In genomic region chr8:47218021-47218420, GRCm38 (mm10) we compare ENCODE assay signal across 9 mouse cellular contexts.
A peak's percentile ranks its signal among the peaks of the same experiment; 100 is the strongest.
DNase-seq lines count a peak whose midpoint lies in the region; ATAC-seq lines count a peak whose summit lies in the region.
"Had no signal": no experiment of that assay in that cellular context is flagged by ENCODE, and none has a peak within 500 bp of the region (broad histone marks: within the 10 kb centered on the region; RNA-seq: fewer than 3 reads in every experiment).

No protein-coding gene starts in this region.

- H3K4me3 ChIP-seq in heart, embryonic 12.5 days: no peak overlapping the region
- H3K4me3 ChIP-seq in forebrain, embryonic 15.5 days: no peak overlapping the region
- H3K4me3 ChIP-seq in midbrain, embryonic 14.5 days (replicated peaks; ENCODE audit: low read depth, low read length): no peak overlapping the region

- ATAC-seq in heart, embryonic 12.5 days (ENCODE audit: insufficient number of reproducible peaks, low FRiP score): peak; percentile 80
- ATAC-seq in forebrain, embryonic 15.5 days (replicated peaks): peak; percentile 80
- ATAC-seq in midbrain, embryonic 14.5 days (ENCODE audit: low FRiP score, low TSS enrichment): peak; percentile 85

- H3K9me3 ChIP-seq in heart, embryonic 12.5 days (replicated peaks): no peaks in the 10 kb centered on the region
- no peaks in the 10 kb centered on the region for H3K9me3 ChIP-seq in forebrain, embryonic 15.5 days
- H3K9me3 ChIP-seq in midbrain, embryonic 14.5 days (ENCODE audit: control insufficient read depth, low read length): no peaks in the 10 kb centered on the region

- no peaks in the 10 kb centered on the region for H3K27me3 ChIP-seq in heart, embryonic 12.5 days (replicated peaks)
- no peaks in the 10 kb centered on the region for H3K27me3 ChIP-seq in forebrain, embryonic 15.5 days
- H3K27me3 ChIP-seq in midbrain, embryonic 14.5 days (ENCODE audit: control insufficient read depth, insufficient read depth, low read length): no peaks in the 10 kb centered on the region

- H3K36me3 ChIP-seq in heart, embryonic 12.5 days: no peaks in the 10 kb centered on the region
- no peaks in the 10 kb centered on the region for H3K36me3 ChIP-seq in forebrain, embryonic 15.5 days
- H3K36me3 ChIP-seq in midbrain, embryonic 14.5 days (ENCODE audit: control insufficient read depth, insufficient read depth, low read length): no peaks in the 10 kb centered on the region

- H3K9ac ChIP-seq in heart, embryonic 12.5 days: 0 out of 2 replicates have a peak overlapping the region, but pooled peaks have one; percentile 45
- no peak overlapping the region; the same call in 1 of the 2 replicates for H3K9ac ChIP-seq in forebrain, embryonic 15.5 days (replicated peaks)
- peak overlapping the region; percentile 48 for H3K9ac ChIP-seq in midbrain, embryonic 14.5 days (replicated peaks; ENCODE audit: low read length)

- whole genome bisulfite sequencing in heart, embryonic 12.5 days: 21% methylated on average over 8 of the region's 8 CpGs
- 22% methylated on average over 8 of the region's 8 CpGs for WGBS in forebrain, embryonic 15.5 days
- WGBS in midbrain, embryonic 14.5 days: 7% methylated on average over 8 of the region's 8 CpGs

- H3K4me2 ChIP-seq in heart, embryonic 12.5 days: peak overlapping the region; percentile 48
- no peak overlapping the region for H3K4me2 ChIP-seq in forebrain, embryonic 15.5 days (replicated peaks)
- H3K4me2 ChIP-seq in midbrain, embryonic 14.5 days (ENCODE audit: low read length): peak overlapping the region; percentile 38

- DNase-seq in heart, adult 8-10 months (ENCODE audit: low spot score): no peak
- DNase-seq in brain, adult 2 months (ENCODE audit: low read depth, low spot score): peak; percentile 94
- DNase-seq in midbrain, embryonic 14.5 days: peak; percentile 82
- no peak for DNase-seq in urinary bladder, adult 18-20 months (ENCODE audit: low spot score in 2 of 2)
- no peak for DNase-seq in gastrocnemius, postnatal 4 days (ENCODE audit: low spot score in 2 of 2)
- DNase-seq in testis, postnatal 10 days (ENCODE audit: low spot score): no peak
- DNase-seq: kidney, postnatal 36 days had no signal

- peak overlapping the region; percentile 76 for H3K27ac ChIP-seq in heart, embryonic 12.5 days (ENCODE audit: poor library complexity, severe bottlenecking)
- peak overlapping the region; percentile 77 for H3K27ac ChIP-seq in forebrain, embryonic 15.5 days (replicated peaks)
- peak overlapping the region; percentile 88 for H3K27ac ChIP-seq in midbrain, embryonic 14.5 days (replicated peaks; ENCODE audit: low read depth, low read length)

- peaks cover 35% of the 10 kb centered on the region for H3K4me1 ChIP-seq in heart, embryonic 12.5 days (replicated peaks)
- H3K4me1 ChIP-seq in forebrain, embryonic 15.5 days: peaks cover 58% of the 10 kb centered on the region
- peaks cover 45% of the 10 kb centered on the region for H3K4me1 ChIP-seq in midbrain, embryonic 14.5 days (ENCODE audit: control insufficient read depth, insufficient read depth, low read length)

Comparison
In these comparisons a context has a peak if more than half of its experiments do, and no peak if none do; other contexts are left out.
1. DNase-seq: peak in brain, adult 2 months (single experiment) and midbrain, embryonic 14.5 days (single experiment); none in heart, adult 8-10 months (single experiment), urinary bladder, adult 18-20 months (0 of 2), gastrocnemius, postnatal 4 days (0 of 2) and testis, postnatal 10 days (single experiment).
2. Peak in every context shown above with its lines, with median percentiles within 50 percentile points of each other: ATAC-seq and H3K27ac ChIP-seq.